In the genomic region with DNA sequence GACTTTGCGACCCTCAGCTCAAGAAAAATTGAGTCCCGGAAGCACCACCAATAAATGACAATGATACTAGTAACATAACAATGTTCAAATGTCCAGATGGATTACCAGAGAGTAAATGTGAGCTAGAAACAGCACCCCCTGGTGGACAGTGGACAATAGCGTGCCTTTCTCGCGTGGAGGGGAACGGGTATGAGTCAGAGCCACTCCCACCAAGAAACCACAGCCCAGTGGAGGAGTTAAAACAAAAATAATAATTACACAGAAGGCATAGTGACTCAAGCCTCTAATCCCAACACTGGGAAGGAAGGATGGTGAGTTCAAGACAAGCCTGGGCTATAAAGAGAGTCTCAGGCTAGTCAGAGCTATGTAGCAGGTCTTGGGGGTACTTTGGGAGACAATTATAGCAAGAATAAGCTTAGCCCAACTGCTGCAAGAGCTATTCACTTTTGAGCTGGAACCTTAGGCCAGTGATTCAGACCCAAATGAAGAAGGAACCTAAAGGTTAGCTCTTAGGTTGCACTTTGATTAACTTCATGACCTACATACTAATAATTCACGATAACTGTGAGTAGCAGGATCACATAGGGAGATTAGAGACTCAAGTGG, we compare ENCODE assay signal across 8 mouse cellular contexts. TPM values are rescaled to one million over a fixed set of nuclear protein-coding genes. Genes with fewer than 3 reads are reported as not detected.
A peak's percentile ranks its signal among the peaks of the same experiment; 100 is the strongest.
DNase-seq lines count a peak whose midpoint lies in the region; ATAC-seq and TF ChIP-seq lines count a peak whose summit lies in the region.

A gene (plus strand): TSS at position 272 of the 606 bp plus-strand sequence.

- peak within 1 kb of the TSS; percentile 67 for H3K9ac ChIP-seq in hindbrain, embryonic 13.5 days

- POLR2A ChIA-PET in Patski (lab: Charles Lee) = interaction anchor here (0.7 to 2.9 kb wide), 7 partner anchors 10 to 92 kb away, joined by 3 to 11 read pairs (median 5); a partner anchor contains a TSS

- no peak for TF ChIP-seq CTCF in Patski (IDR thresholded peaks at IDR 0.05)

- ATAC-seq in Patski = no peak
- ATAC-seq in hindbrain, embryonic 13.5 days (ENCODE audit: low FRiP score) = no peak

- 25% methylated on average over 7 of the region's 7 CpGs for WGBS in hindbrain, embryonic 13.5 days

- no peaks in the 10 kb centered on the region for H3K9me3 ChIP-seq in hindbrain, embryonic 13.5 days

- no peaks in the 10 kb centered on the region for H3K27me3 ChIP-seq in Patski
- peaks cover 30% of the 10 kb centered on the region for H3K27me3 ChIP-seq in hindbrain, embryonic 13.5 days

- CTCF ChIA-PET in Patski (lab: Charles Lee) = interaction anchor here (0.7 to 9.7 kb wide), 19 partner anchors 9 to 135 kb away, joined by 3 to 222 read pairs (median 8); a partner anchor contains a TSS

- H3K4me1 ChIP-seq in hindbrain, embryonic 13.5 days (replicated peaks) = peaks cover 14% of the 10 kb centered on the region

- peak within 1 kb of the TSS; percentile 51 for H3K4me2 ChIP-seq in hindbrain, embryonic 13.5 days

- DNase-seq in Patski (ENCODE audit: low read depth, low spot score) = peak; percentile 90
- peak; percentile 78 to 88 for DNase-seq in cerebellum, postnatal 25 days
- DNase-seq in frontal cortex, postnatal 25 days (ENCODE audit: low spot score in 2 of 2) = peak; percentile 58 to 86
- peak; percentile 86 to 90 for DNase-seq in layer of hippocampus, postnatal 14 days (ENCODE audit: low spot score in 2 of 2)
- DNase-seq in lung, postnatal 10 days = peak; percentile 92
- peak; percentile 75 for DNase-seq in ovary, postnatal 14 days (ENCODE audit: low spot score)
- DNase-seq in thymus, postnatal 14 days = peak; percentile 90

- in situ Hi-C loops in Patski (cut with MboI; ENCODE audit: low pct_unique_long_range_greater_than_20kb) = no loop called here

- H3K4me3 ChIP-seq in hindbrain, embryonic 13.5 days = peak within 1 kb of the TSS; percentile 50

- H3K27ac ChIP-seq in hindbrain, embryonic 13.5 days = peak within 1 kb of the TSS; percentile 89

- H3K36me3 ChIP-seq in hindbrain, embryonic 13.5 days = no peaks in the 10 kb centered on the region

RNA-seq across cellular contexts. Expression of the gene that starts here (rescaled TPM):
- polyA plus RNA-seq in Patski (2021) = 67.6 TPM
- 45.7 and 48.7 TPM in 2 replicates for polyA plus RNA-seq in hindbrain, embryonic 13.5 days (2015; fragmentation: Nextera tagmentation; extraction: Ambion mirVana)
- 10 to 100 TPM; 43.0 to 54.1 TPM for total RNA-seq in layer of hippocampus, postnatal 14 days (2021)
